Mouse (Mus musculus) embryonic facial prominence, embryonic 10.5 days (tissue): ENCODE data around the gene Gpd1. TPM values are rescaled to one million over a fixed set of nuclear protein-coding genes. Genes with fewer than 3 reads are reported as not detected.

ENCODE experiments used
- DNase-seq: peaks from one replicate; pipeline ENCODE4 v3.0.0-alpha.2; 2017; ENCODE audit warnings: low spot score
- H3K27ac ChIP-seq: fragments of 300-500 bp; sonication (generic); replicated peaks from 2 replicates; pipeline ENCODE4 v1.5.1; 2016; ENCODE audit warnings: mild to moderate bottlenecking
- H3K27me3 ChIP-seq: fragments of 300-500 bp; sonication (generic); replicated peaks from 2 replicates; pipeline ENCODE4 v1.6.1; 2016; ENCODE audit warnings: low read depth, mild to moderate bottlenecking; ENCODE audit not compliant: poor library complexity, severe bottlenecking
- H3K36me3 ChIP-seq: fragments of 300-500 bp; sonication (generic); replicated peaks from 2 replicates; pipeline ENCODE4 v1.6.1; 2016; ENCODE audit warnings: mild to moderate bottlenecking, moderate library complexity
- H3K4me1 ChIP-seq: fragments of 300-500 bp; sonication (generic); 2 replicates; pipeline ENCODE4 v1.6.1; 2016
- H3K4me3 ChIP-seq: fragments of 300-500 bp; sonication (generic); 2 replicates; pipeline ENCODE4 v1.5.1; 2016; ENCODE audit warnings: mild to moderate bottlenecking, moderate library complexity
- H3K9me3 ChIP-seq: fragments of 300-500 bp; sonication (generic); 2 replicates; pipeline ENCODE4 v1.6.1; 2016; ENCODE audit warnings: mild to moderate bottlenecking
- WGBS: fragments of 180-500 bp; shearing (Covaris S2); methylation state at CpG from one replicate; pipeline ENCODE4 v1.1.7; 2016; 5-methylcytosine and 5-hydroxymethylcytosine counted together
- polyA plus RNA-seq: library from polyadenylated mRNA; unstranded; fragments of >200 nt; fragmentation: Nextera tagmentation; extraction: Ambion mirVana; gene quantifications from 2 replicates; pipeline ENCODE4 v1.2.1, GENCODE M21; 2016

Gene Gpd1
- 0.42 and 0.55 TPM in 2 replicates for polyA plus RNA-seq

GRCm38 (mm10) chr15:99717386-99718334, at the start of gene Gpd1:
TSS of gene Gpd1 (plus strand) at chr15:99717515.
- Histone ChIP-seq H3K9me3 (no peaks in the 10 kb centered on the region), H3K4me3 (no peak within 1 kb of the TSS), H3K36me3 (peaks cover 91% of the 10 kb centered on the region), H3K27ac (no peak within 1 kb of the TSS), H3K27me3 (no peaks in the 10 kb centered on the region), H3K4me1 (peaks cover 41% of the 10 kb centered on the region)
- 66% methylated on average over 26 of the region's 26 CpGs for WGBS
- no peak for DNase-seq

DNA sequence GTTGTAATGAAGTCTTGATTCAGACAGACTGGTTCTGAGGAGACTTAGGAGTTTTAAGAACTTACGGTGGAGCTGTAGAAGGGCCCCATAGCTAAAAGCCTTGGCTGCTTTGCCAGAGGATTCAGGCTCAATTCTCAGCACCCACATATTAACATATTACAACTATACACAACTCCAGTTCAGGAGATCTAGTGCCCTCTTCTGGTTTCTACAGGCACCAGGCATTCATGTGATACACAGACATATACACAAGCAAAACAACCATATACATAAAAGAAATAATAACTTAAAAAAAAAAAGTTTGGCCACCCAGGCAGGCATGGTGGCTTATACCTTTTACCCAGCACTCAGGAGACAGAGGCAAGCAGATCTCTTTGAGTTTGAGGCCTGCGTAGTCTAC, 49.8 kb upstream of the Gpd1 start:
- no peak overlapping the region for H3K27ac ChIP-seq
- no peak for DNase-seq
- no peak overlapping the region for H3K4me3 ChIP-seq
- WGBS: 91% methylated on average over 2 of the region's 2 CpGs
- peaks cover 61% of the 10 kb centered on the region for H3K4me1 ChIP-seq
- peaks cover 93% of the 10 kb centered on the region for H3K27me3 ChIP-seq
- no peaks in the 10 kb centered on the region for H3K36me3 ChIP-seq
- no peaks in the 10 kb centered on the region for H3K9me3 ChIP-seq

GRCm38 (mm10) chr15:99668881-99669280, 48.4 kb upstream of the Gpd1 start:
- Histone ChIP-seq H3K27me3 (peaks cover 96% of the 10 kb centered on the region), H3K4me3 (peak overlapping the region; percentile 14; the same call in 1 of the 2 replicates), H3K36me3 (no peaks in the 10 kb centered on the region), H3K4me1 (peaks cover 62% of the 10 kb centered on the region), H3K27ac (no peak overlapping the region), H3K9me3 (no peaks in the 10 kb centered on the region)
- WGBS: 3% methylated on average over 12 of the region's 12 CpGs
- DNase-seq: peak; percentile 82

DNA sequence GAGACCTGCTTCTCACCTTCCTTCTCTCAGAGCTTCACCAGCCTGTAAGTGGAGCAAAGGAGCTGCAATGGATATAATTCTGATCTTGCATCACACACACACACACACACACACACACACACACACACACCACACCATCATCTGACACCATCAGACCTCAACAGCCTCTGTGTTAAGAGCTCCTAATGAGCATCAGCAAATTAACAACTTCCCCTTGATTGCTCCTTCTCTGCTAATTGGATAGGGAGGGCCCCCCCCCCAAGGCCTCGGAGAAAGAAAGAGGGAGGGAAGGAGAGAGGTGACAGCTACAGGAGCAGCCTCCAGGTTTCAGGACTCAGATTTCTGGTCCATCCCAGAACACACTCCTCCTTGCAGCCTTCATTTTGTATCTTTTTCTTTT, 47.9 kb upstream of the Gpd1 start:
- peaks cover 57% of the 10 kb centered on the region for H3K4me1 ChIP-seq
- H3K4me3 ChIP-seq: no peak overlapping the region
- no peaks in the 10 kb centered on the region for H3K9me3 ChIP-seq
- no peaks in the 10 kb centered on the region for H3K36me3 ChIP-seq
- no peak for DNase-seq
- H3K27me3 ChIP-seq: peaks cover 93% of the 10 kb centered on the region
- 7% methylated on average over 1 of the region's 1 CpGs for WGBS
- no peak overlapping the region for H3K27ac ChIP-seq

DNA sequence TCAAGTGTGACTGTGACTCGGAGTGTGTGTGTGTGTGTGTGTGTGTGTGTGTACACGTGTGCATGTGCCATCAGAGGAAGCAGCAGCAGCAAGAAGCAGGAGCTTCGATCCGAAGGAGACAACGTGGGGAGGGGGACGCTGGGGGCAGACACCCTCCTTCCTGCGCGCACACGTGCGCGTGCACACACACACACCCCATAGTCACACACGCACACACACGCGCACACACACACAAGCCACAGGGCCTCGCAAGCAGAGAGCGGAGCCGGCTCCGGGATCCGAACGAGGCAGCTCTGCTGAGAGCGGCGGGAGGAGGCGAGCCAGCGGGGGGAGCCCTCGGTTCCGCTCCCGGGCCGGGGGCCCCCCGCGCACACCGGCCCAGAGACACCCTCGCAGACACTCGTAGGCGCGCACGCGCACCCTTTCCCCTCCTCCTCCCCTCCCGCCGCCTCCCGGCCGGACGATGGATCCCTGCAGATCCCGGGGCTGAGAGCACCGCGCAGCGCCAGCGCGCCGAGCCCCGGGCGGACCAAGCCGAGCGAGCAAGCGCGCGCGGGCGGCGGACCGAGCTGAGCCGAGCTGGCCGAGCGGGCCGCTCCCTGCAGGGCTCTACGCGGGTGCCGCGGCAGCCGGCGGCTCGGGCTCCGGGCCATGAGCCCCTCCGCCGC, 47.0 kb upstream of the Gpd1 start, which contains the start of gene Asic1:
Asic1 (plus strand) TSS at position 215 of the 668 bp plus-strand sequence.
- peak; percentile 76 for DNase-seq
- peak within 1 kb of the TSS; percentile 77 for H3K27ac ChIP-seq
- H3K9me3 ChIP-seq: no peaks in the 10 kb centered on the region
- H3K4me3 ChIP-seq: peak within 1 kb of the TSS; percentile 73
- H3K4me1 ChIP-seq: peaks cover 55% of the 10 kb centered on the region
- peaks cover 91% of the 10 kb centered on the region for H3K27me3 ChIP-seq
- under 1% methylated on average over 58 of the region's 74 CpGs for WGBS
- no peaks in the 10 kb centered on the region for H3K36me3 ChIP-seq

DNA sequence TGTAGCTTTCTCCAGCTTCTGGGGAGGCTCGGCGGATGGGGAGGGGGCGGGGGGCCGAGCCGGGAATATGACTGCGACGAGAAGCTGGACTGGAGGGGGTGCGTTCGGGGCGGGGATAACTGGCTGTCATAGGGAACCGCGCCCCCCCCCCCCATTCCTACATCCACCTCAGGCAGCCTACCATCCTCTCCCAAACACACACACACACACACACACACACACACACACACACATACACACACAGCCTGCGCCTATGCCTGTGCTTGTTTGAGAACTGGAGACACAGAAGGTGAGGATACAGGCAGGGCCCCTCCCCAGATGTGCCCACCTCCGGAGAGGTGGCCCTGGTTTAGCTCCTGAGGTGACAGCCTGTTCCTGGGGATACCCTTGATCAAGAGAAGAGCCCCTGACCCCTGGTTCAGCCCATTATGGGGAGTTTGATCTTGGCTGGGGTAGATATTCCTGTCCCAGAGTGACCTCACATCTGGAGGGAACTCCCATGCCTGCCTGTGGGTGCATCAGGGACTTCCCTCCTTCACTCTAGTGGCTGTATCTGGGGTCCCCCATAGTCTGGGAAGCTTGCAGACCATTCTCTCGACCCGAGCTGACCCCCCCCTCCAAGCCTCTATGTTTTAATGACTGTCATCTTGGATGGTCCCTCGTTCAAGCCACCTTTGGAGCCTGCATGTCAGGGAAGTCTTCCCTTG, 46.2 kb upstream of the Gpd1 start:
- Histone ChIP-seq H3K27me3 (peaks cover 91% of the 10 kb centered on the region), H3K36me3 (no peaks in the 10 kb centered on the region), H3K4me3 (peak overlapping the region; percentile 73), H3K27ac (peak overlapping the region; percentile 77), H3K4me1 (peaks cover 49% of the 10 kb centered on the region), H3K9me3 (no peaks in the 10 kb centered on the region)
- DNase-seq: no peak
- 11% methylated on average over 15 of the region's 17 CpGs for WGBS

DNA sequence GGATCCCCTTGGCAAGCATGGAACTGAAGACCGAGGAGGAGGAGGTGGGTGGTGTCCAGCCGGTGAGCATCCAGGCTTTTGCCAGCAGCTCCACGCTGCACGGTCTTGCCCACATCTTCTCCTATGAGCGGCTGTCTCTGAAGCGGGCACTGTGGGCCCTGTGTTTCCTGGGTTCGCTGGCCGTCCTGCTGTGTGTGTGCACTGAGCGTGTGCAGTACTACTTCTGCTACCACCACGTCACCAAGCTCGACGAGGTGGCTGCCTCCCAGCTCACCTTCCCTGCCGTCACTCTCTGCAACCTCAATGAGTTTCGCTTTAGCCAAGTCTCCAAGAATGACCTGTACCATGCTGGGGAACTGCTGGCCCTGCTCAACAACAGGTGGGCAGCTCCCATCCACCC, 45.5 kb upstream of the Gpd1 start:
- no peak for DNase-seq
- WGBS: 74% methylated on average over 14 of the region's 14 CpGs
- Histone ChIP-seq H3K9me3 (no peaks in the 10 kb centered on the region), H3K4me1 (peaks cover 48% of the 10 kb centered on the region), H3K27ac (no peak overlapping the region), H3K27me3 (peaks cover 86% of the 10 kb centered on the region), H3K36me3 (no peaks in the 10 kb centered on the region), H3K4me3 (no peak overlapping the region)

- Histone ChIP-seq H3K9me3 (no peaks in the 10 kb centered on the region), H3K27ac (no peak overlapping the region), H3K4me3 (no peak overlapping the region), H3K4me1 (peaks cover 65% of the 10 kb centered on the region), H3K27me3 (peaks cover 75% of the 10 kb centered on the region), H3K36me3 (no peaks in the 10 kb centered on the region)
- no peak for DNase-seq
- 70% methylated on average over 3 of the region's 3 CpGs for WGBS
These were observed 42.4 kb upstream of the Gpd1 start for GRCm38 (mm10) chr15:99674866-99675265.

- 39% methylated on average over 8 of the region's 8 CpGs for WGBS
- no peak overlapping the region for H3K4me3 ChIP-seq
These were observed 40.2 kb upstream of the Gpd1 start for GRCm38 (mm10) chr15:99677089-99677488.

DNA sequence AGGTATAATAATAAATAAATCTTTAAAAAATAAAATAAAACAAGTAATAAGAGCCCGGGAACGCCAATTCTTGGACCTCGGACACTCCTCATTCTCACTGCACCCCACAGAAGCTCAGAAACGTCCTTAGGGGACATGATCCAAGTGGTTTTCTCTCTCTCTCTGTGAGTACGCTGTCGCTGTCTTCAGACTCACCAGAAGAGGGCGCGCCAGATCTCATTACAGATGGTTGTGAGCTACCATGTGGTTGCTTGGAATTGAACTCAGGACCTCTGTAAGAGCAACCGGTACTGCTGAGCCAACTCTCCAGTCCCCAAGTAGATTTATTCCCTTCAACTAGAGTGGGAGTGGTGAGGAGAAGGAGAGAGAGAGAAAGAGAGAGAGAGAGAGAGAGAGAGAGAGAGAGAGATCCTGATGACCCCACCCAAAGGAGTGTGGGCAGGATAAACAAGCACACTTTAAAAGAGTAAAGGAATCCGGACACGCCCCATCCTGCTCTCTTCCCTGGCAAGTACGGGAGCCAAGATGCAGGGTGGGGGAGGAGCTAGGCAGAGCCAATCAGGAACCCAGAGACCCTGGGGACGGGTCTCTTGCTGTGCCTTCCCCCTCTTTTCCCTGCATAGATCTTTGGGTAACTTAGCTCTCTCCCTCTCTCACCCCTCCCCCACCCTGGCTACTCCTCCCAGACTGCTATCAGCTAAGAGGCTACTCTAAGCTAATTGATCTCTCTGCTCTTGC, 39.1 kb upstream of the Gpd1 start:
- WGBS: 12% methylated on average over 13 of the region's 13 CpGs
- peaks cover 41% of the 10 kb centered on the region for H3K27me3 ChIP-seq
- no peak overlapping the region; the same call in 1 of the 2 replicates for H3K27ac ChIP-seq
- H3K4me1 ChIP-seq: peaks cover 38% of the 10 kb centered on the region
- no peak overlapping the region for H3K4me3 ChIP-seq
- DNase-seq: peak; percentile 53
- H3K9me3 ChIP-seq: no peaks in the 10 kb centered on the region
- no peaks in the 10 kb centered on the region for H3K36me3 ChIP-seq

More at GRCm38 (mm10) chr15:99677089-99677488, 40.2 kb upstream of the Gpd1 start:
- H3K36me3 ChIP-seq: no peaks in the 10 kb centered on the region
- H3K9me3 ChIP-seq: no peaks in the 10 kb centered on the region
- DNase-seq: no peak
- H3K27me3 ChIP-seq: peaks cover 53% of the 10 kb centered on the region
- H3K27ac ChIP-seq: peak overlapping the region; percentile 35; the same call in 1 of the 2 replicates
- H3K4me1 ChIP-seq: peaks cover 45% of the 10 kb centered on the region

DNA sequence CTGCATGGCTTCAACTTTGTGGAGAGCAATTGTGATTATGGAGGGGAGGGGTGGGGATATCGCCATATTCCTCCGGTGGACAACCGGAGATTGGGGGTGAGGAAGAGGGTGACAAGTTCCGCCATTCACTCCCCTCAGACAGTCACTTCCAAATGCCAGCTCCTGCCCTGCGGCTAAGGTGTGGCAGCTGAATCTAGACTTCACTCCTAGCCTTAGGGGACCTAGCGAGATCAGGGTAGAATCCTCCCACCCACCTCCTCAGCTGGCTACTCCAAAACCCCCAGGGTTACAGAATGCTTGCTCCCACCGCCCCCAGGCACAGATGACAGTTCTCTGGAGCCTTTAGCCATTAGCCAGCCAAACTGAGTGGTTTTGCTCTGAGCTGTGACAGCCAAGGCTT, 38.3 kb upstream of the Gpd1 start:
- peaks cover 34% of the 10 kb centered on the region for H3K27me3 ChIP-seq
- no peaks in the 10 kb centered on the region for H3K9me3 ChIP-seq
- 63% methylated on average over 7 of the region's 7 CpGs for WGBS
- H3K4me3 ChIP-seq: no peak overlapping the region
- peaks cover 35% of the 10 kb centered on the region for H3K4me1 ChIP-seq
- H3K27ac ChIP-seq: peak overlapping the region; percentile 44; the same call in 1 of the 2 replicates
- no peak for DNase-seq
- no peaks in the 10 kb centered on the region for H3K36me3 ChIP-seq
